Mouse (Mus musculus): ENCODE data around the gene Sulf2. TPM values are rescaled to one million over a fixed set of nuclear protein-coding genes. Genes with fewer than 3 reads are reported as not detected.

Sulf2 gene
- total RNA-seq, 2 experiments from 2014 or later = 37.9 to 42.1 TPM

GRCm38 (mm10) chr2:166096834-166097233, 58.6 kb downstream of the Sulf2 start:
- no peak for DNase-seq
- intact Hi-C loops (cut with DNase I) = loop anchor here (2.0 kb wide), 1 partner anchor 468 kb away; no protein-coding TSS in a partner anchor

- intact Hi-C loops (cut with DNase I) = loop anchor here (2.0 kb wide), 1 partner anchor 469 kb away; no protein-coding TSS in a partner anchor
- DNase-seq = no peak
Observed at GRCm38 (mm10) chr2:166096300-166096699, 59.2 kb downstream of the Sulf2 start.

GRCm38 (mm10) chr2:166092412-166092811, 63.1 kb downstream of the Sulf2 start:
- intact Hi-C loops (cut with DNase I) = no loop called here

GRCm38 (mm10) chr2:166091599-166091998, 63.9 kb downstream of the Sulf2 start:
- DNase-seq = no peak
- intact Hi-C loops (cut with DNase I) = no loop called here

More at GRCm38 (mm10) chr2:166092412-166092811, 63.1 kb downstream of the Sulf2 start:
- DNase-seq = no peak

- intact Hi-C loops (cut with DNase I) = no loop called here
Observed at GRCm38 (mm10) chr2:166090131-166090581, 65.3 kb downstream of the Sulf2 start.

GRCm38 (mm10) chr2:166088991-166089390, 66.5 kb downstream of the Sulf2 start:
- intact Hi-C loops (cut with DNase I) = no loop called here
- no peak for DNase-seq

More at GRCm38 (mm10) chr2:166090131-166090581, 65.3 kb downstream of the Sulf2 start:
- DNase-seq = no peak

- intact Hi-C loops (cut with DNase I) = no loop called here
- DNase-seq = no peak
Observed at GRCm38 (mm10) chr2:166086457-166087233, 68.8 kb downstream of the Sulf2 start.

- DNase-seq = no peak
- intact Hi-C loops (cut with DNase I) = loop anchor here (1.0 kb wide), 1 partner anchor 479 kb away; no protein-coding TSS in a partner anchor
Observed at GRCm38 (mm10) chr2:166085780-166086179, 69.7 kb downstream of the Sulf2 start.

GRCm38 (mm10) chr2:166084964-166085363, 70.5 kb downstream of the Sulf2 start:
- intact Hi-C loops (cut with DNase I) = loop anchor here (1.0 kb wide), 1 partner anchor 479 kb away; no protein-coding TSS in a partner anchor

GRCm38 (mm10) chr2:166084111-166084510, 71.4 kb downstream of the Sulf2 start:
- no peak for DNase-seq
- intact Hi-C loops (cut with DNase I) = no loop called here

More at GRCm38 (mm10) chr2:166084964-166085363, 70.5 kb downstream of the Sulf2 start:
- DNase-seq = peak; percentile 68 to 73

- DNase-seq = no peak
- intact Hi-C loops (cut with DNase I) = no loop called here
Observed at GRCm38 (mm10) chr2:166083542-166084031, 71.9 kb downstream of the Sulf2 start.

- intact Hi-C loops (cut with DNase I) = no loop called here
- no peak for DNase-seq
Observed at GRCm38 (mm10) chr2:166082661-166083060, 72.8 kb downstream of the Sulf2 start.

GRCm38 (mm10) chr2:166082193-166082592, 73.3 kb downstream of the Sulf2 start:
- intact Hi-C loops (cut with DNase I) = no loop called here
- peak; percentile 79 to 84 for DNase-seq

GRCm38 (mm10) chr2:166080967-166081750, 74.3 kb downstream of the Sulf2 start:
- intact Hi-C loops (cut with DNase I) = no loop called here

GRCm38 (mm10) chr2:166079961-166080885, 75.2 kb downstream of the Sulf2 start:
- peak; percentile 49 to 55 for DNase-seq
- intact Hi-C loops (cut with DNase I) = no loop called here

More at GRCm38 (mm10) chr2:166080967-166081750, 74.3 kb downstream of the Sulf2 start:
- peak; percentile 79 to 83 for DNase-seq

GRCm38 (mm10) chr2:166079231-166079630, 76.2 kb downstream of the Sulf2 start:
- no peak for DNase-seq
- intact Hi-C loops (cut with DNase I) = no loop called here

GRCm38 (mm10) chr2:166077371-166077770, 78.1 kb downstream of the Sulf2 start:
- no peak for DNase-seq
- intact Hi-C loops (cut with DNase I) = no loop called here

GRCm38 (mm10) chr2:166074322-166074721, 81.1 kb downstream of the Sulf2 start:
- DNase-seq = no peak
- intact Hi-C loops (cut with DNase I) = no loop called here

GRCm38 (mm10) chr2:166073082-166073481, 82.4 kb downstream of the Sulf2 start:
- intact Hi-C loops (cut with DNase I) = no loop called here
- no peak for DNase-seq

GRCm38 (mm10) chr2:166071889-166072288, 83.6 kb downstream of the Sulf2 start:
- DNase-seq = no peak
- intact Hi-C loops (cut with DNase I) = no loop called here
